Mouse (Mus musculus) spleen, adult 2 months (tissue): Measurements from ENCODE around the gene Spsb2. TPM values are rescaled to one million over a fixed set of nuclear protein-coding genes. Genes with fewer than 3 reads are reported as not detected.
"Not testable (repeated sequence)": the region's sequence is repeated elsewhere in the genome, so short reads cannot be mapped to it uniquely, and the experiment has no call there.

Experiments
- DNase-seq, 2 experiments: peaks; one replicate each; pipeline versions ENCODE4 v3.0.0 to v3.0.0-alpha.2; 2012 to 2021; ENCODE audit warnings: low spot score in 2 of 2, low read depth in 1 of 2
- H3K27ac ChIP-seq: fragments of 200-500 bp; 2 replicates; pipeline ENCODE4 v1.5.1; 2012; ENCODE audit warnings: low read length, inconsistent platforms; ENCODE audit not compliant: insufficient read depth
- H3K27me3 ChIP-seq: fragments of 200-500 bp; 2 replicates; pipeline ENCODE4 v1.6.1; 2012; ENCODE audit warnings: mild to moderate bottlenecking, moderate library complexity, low read length, inconsistent platforms; ENCODE audit not compliant: control insufficient read depth, insufficient read depth
- H3K36me3 ChIP-seq: fragments of 200-500 bp; 2 replicates; pipeline ENCODE4 v1.6.1; 2012; ENCODE audit warnings: mild to moderate bottlenecking, low read length, inconsistent platforms; ENCODE audit not compliant: control insufficient read depth, insufficient read depth
- H3K4me1 ChIP-seq: fragments of 200-500 bp; 2 replicates; pipeline ENCODE4 v1.6.1; 2011; ENCODE audit warnings: inconsistent platforms; ENCODE audit not compliant: control insufficient read depth, insufficient read depth, insufficient read length
- H3K4me3 ChIP-seq: fragments of 200-500 bp; 2 replicates; pipeline ENCODE4 v1.5.1; 2011; ENCODE audit warnings: mild to moderate bottlenecking, inconsistent platforms; ENCODE audit not compliant: insufficient read depth, insufficient read length; ENCODE audit errors: extremely low read depth
- CTCF ChIP-seq: fragments of 200-500 bp; IDR thresholded peaks from 2 replicates; pipeline ENCODE4 v1.5.1; 2011; ENCODE audit warnings: mild to moderate bottlenecking, inconsistent platforms; ENCODE audit not compliant: insufficient read depth, insufficient read length, insufficient replicate concordance; ENCODE audit errors: extremely low read depth
- POLR2A ChIP-seq: fragments of 200-500 bp; IDR thresholded peaks from 2 replicates; pipeline ENCODE4 v1.6.1; 2011; ENCODE audit warnings: low read depth, low read length, inconsistent platforms
- WGBS: fragments of 180-500 bp; shearing (Covaris S2); methylation state at CpG from one replicate; pipeline ENCODE4 v1.1.7; 2018; 5-methylcytosine and 5-hydroxymethylcytosine counted together
- polyA plus RNA-seq: library from polyadenylated mRNA; depleted of rRNA; stranded (reverse); fragments of >200 nt; gene quantifications from 2 replicates; pipeline ENCODE4 v1.2.3, GENCODE M21; 2012

Spsb2 gene
- polyA plus RNA-seq, 1 experiment = 10.3 TPM

DNA sequence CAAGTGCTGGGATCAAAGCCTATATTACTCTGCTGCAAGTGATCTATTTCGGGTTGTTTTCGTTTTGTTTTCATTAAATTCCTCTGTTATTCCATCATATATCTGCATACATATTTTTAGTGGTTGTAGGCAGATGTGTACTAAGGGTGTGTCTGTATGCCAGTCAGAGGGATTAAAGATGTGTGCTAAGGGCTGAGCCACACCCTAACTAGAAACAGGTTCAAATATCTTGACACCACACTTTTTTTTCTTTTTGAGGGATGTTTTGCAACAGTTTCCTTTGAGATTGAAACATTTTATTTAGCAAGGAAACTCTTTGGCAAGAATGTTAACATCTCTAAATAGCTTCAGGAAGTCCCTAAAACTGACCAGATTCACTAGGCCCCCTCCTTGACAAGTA, 12.3 kb upstream of the Spsb2 start:
- no peak overlapping the region for H3K27ac ChIP-seq

DNA sequence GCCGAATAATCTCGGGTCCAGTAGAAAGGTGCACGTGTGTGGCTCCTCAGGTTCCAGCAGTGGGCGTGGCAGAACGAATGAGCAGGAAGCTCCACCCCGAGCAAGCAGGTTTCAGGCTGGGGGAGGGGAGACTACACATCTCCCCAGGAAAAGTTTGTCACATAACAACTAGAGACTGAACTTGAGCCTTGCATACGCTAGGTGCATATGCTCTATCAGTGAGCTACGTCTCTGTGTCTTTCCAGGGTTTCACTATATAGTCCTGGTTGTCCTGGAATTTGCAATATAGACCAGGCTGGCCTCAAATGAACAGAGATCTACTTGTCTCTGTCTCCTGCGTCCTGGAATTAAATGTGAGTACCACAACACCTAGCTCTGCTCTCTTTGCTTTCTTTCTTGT, 6.1 kb upstream of the Spsb2 start:
- H3K27me3 ChIP-seq, H3K36me3 ChIP-seq, H3K4me1 ChIP-seq, DNase-seq, H3K4me3 ChIP-seq, H3K27ac ChIP-seq: not testable (repeated sequence)
- 25% methylated on average over 6 of the region's 9 CpGs for WGBS

More for the DNA sequence above, 12.3 kb upstream of the Spsb2 start:
- no peaks in the 10 kb centered on the region for H3K27me3 ChIP-seq
- no peak overlapping the region for H3K4me3 ChIP-seq
- TF ChIP-seq POLR2A (no peak), CTCF (no peak)
- H3K4me1 ChIP-seq = no peaks in the 10 kb centered on the region
- no peak for DNase-seq
- H3K36me3 ChIP-seq = no peaks in the 10 kb centered on the region
- 88% methylated on average over 2 of the region's 2 CpGs for WGBS

DNA sequence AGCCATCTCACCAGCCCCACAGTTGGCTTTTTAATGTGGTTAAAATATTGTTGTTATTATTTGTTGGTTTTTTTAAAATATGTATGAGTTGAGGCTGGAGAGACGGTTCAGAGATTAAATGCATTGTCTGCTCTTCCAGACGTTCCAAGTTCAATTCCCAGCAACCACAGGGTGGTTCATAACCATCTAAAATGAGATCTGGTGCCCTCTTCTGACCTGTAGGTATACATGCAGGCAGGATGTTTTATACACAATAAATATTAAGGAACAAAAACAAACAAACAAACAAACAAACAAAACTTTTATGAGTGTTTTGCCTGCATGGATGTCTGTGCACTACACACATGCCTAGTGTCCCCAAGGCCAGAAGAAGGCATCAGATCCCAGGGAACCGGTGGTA, 5.4 kb upstream of the Spsb2 start:
- H3K27me3 ChIP-seq = no peaks in the 10 kb centered on the region
- H3K36me3 ChIP-seq = no peaks in the 10 kb centered on the region
- no peak for DNase-seq
- peaks cover 4% of the 10 kb centered on the region for H3K4me1 ChIP-seq
- TF ChIP-seq CTCF = no peak
- no peak for TF ChIP-seq POLR2A
- 87% methylated on average over 3 of the region's 3 CpGs for WGBS
- H3K4me3 ChIP-seq = no peak overlapping the region
- no peak overlapping the region for H3K27ac ChIP-seq

DNA sequence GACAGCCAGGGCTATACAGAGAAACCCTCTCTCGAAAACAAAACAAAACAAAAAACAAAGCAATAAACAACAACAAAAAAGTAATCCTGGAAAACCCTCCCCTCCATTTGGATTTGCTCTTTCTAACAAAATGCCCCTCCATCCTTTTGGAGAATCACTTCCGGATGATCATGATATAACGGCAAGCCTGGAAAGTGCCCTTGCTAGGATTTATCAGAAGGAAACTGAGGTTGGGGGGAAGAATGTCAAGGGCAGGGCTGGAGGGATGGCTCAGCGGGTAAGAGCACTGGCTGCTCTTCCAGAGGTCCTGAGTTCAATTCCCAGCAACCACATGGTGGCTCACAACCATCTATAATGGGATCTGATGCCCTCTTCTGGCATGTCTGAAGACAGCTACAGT, 4.8 kb upstream of the Spsb2 start:
- 98% methylated on average over 4 of the region's 4 CpGs for WGBS
- DNase-seq, H3K36me3 ChIP-seq, H3K4me1 ChIP-seq, H3K27ac ChIP-seq, H3K4me3 ChIP-seq, H3K27me3 ChIP-seq: not testable (repeated sequence)

DNA sequence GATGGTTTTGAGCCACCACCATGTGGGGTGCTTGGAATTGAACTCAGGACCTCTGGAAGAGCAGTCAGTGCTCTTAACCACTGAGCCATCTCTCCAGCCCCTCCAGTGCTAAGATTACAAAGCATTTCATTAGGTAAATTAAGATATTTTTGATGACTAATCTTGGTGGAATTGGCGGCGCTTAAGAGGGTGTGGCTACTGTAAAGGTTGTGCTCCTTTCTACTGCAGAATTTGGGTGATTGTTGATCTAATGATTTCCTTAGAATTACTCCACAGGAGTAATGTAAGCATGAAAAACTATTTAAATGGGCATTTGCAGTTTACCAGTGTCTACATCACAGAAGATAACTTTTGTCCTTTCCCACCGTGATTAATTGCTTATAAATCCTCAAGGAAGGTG, 4.1 kb upstream of the Spsb2 start:
- DNase-seq = no peak
- H3K27me3 ChIP-seq = no peaks in the 10 kb centered on the region
- no peak overlapping the region for H3K27ac ChIP-seq
- H3K4me3 ChIP-seq = no peak overlapping the region
- TF ChIP-seq CTCF (no peak), POLR2A (no peak)
- 75% methylated on average over 3 of the region's 3 CpGs for WGBS
- H3K4me1 ChIP-seq = peaks cover 8% of the 10 kb centered on the region
- H3K36me3 ChIP-seq = no peaks in the 10 kb centered on the region

DNA sequence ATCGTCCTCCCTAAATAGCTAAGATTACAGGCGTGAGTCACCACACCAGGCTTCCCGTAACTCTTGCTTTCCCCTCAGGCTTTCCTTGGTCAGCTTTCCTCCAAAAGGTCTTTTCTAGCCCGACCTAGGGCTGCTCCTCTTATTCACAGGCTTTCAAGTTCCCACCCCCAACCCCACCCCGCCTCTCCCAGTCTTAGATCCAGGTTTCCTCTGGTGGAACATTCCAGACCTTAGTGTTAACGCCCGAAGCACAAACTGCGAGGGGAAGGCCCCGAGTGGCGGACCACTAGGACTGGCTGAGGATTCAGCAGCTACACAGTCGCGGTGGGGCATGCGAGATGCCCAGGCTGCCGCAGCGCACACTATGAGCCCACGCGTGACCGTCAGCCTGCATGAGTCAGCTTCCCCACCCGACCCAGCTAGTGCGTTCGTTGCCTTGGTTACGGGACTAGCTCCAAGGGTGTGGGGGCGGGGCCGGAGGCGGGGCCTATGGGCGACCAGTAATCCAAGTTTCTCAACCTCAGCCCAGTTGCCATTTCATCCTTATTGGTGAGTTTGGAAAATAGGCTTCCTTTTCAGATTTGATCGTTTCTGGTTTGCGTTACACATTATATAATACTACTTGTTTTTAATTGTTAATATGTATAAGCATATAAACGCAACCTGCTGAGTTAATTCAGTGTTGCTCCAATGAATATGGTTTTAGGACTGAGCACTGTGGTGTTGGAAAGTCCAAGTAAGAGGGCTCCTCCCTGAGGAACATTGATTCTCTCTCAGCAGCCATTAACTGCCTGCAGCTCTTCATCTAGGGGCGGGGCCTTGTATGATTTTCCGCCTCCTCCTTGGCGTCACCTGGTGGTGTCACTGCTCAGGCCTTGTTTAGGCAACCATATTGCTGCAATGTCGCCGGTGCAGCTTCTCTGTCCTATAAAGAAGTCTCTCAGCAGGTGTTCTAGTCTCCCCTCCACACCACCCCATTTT, 2.8 kb upstream of the Spsb2 start:
- no peaks in the 10 kb centered on the region for H3K36me3 ChIP-seq
- H3K27ac ChIP-seq = no peak overlapping the region
- 8% methylated on average over 34 of the region's 34 CpGs for WGBS

DNA sequence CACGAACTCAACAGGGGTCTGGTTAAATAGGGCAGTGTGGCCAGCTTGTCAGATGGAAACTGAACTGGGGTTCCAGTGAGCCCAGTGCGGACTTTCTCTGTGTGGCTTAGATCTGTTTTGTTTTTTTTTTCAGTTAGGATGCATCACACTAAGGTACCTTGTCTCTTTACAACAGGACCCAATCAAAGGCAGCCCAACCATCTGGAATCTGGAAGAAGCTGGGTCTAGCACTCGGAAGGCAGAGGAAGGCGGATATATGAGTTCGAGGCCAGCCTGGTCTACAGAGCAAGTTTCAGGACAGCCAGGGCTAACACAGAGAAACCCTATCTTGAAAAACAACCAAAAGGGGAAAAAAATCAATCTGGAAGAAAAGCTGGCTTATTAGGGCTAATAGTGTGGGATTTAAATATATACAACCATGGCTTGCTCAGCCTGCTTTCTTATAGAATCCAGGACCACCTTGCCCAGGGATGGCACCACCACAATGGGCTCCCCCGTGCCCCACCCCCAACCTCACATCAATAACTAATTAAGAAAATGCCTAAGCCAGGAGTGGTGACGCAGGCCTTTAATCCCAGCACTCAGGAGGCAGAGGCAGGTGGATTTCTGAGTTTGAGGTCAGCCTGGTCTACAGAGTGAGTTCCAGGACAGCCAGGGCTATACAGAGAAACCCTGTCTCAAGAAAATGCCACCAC, 1.9 kb upstream of the Spsb2 start:
- H3K4me1 ChIP-seq = peaks cover 8% of the 10 kb centered on the region
- DNase-seq = no peak
- H3K27ac ChIP-seq = no peak overlapping the region
- no peaks in the 10 kb centered on the region for H3K27me3 ChIP-seq
- no peak for TF ChIP-seq CTCF
- TF ChIP-seq POLR2A = no peak
- no peaks in the 10 kb centered on the region; the same call in 1 of the 2 replicates for H3K36me3 ChIP-seq
- H3K4me3 ChIP-seq = no peak overlapping the region
- 87% methylated on average over 7 of the region's 7 CpGs for WGBS

More for the DNA sequence above, 2.8 kb upstream of the Spsb2 start:
- peak; percentile 67 to 73 for DNase-seq
- peak overlapping the region; percentile 56 for H3K4me3 ChIP-seq
- H3K27me3 ChIP-seq = no peaks in the 10 kb centered on the region
- TF ChIP-seq POLR2A (no peak), CTCF (no peak)
- H3K4me1 ChIP-seq = peaks cover 8% of the 10 kb centered on the region
